Mouse (Mus musculus): ENCODE data around the gene Frmpd1. TPM values are rescaled to one million over a fixed set of nuclear protein-coding genes. Genes with fewer than 3 reads are reported as not detected.
A peak's percentile ranks its signal among the peaks of the same experiment; 100 is the strongest.

Frmpd1 gene
- polyA plus RNA-seq, 1 experiment from 2014 or later: 1.1 TPM

DNA sequence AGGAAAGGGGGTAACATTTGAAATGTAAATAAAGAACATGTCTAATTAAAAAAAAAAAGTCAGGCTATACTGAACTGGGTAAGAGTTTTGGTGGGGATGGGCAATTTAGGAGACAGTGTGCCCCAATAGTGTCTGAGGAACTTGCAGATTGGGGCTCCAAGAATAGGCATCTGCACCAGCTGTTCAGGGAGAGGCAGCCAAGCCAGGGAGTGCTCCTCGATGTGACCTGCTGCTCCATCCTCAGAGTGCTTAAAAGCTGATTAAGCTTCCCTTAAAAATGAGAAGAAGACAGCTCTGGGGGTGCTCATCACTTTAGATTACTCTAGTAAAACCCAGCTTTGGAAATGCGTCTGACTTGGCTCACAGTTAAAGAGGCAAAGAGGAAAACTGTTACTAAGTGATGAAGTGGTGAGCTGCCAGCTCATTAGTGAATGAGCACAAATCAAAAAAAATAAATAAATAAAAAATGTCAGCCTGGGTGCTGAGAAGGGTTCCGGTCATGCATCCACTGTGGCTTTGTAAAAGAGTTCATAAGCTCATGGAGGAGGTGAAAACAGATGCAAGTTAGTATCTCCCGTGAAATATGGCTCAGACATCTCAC lies 74.7 kb downstream of the Frmpd1 start:
- Histone ChIP-seq H3K4me2 (replicated peaks; ENCODE audit: low read depth) (no peak overlapping the region), H3K27ac (replicated peaks) (no peak overlapping the region), H3K9ac (ENCODE audit: low read length) (no peak overlapping the region), H3K27me3 (ENCODE audit: control insufficient read depth, insufficient read depth, low read length) (no peaks in the 10 kb centered on the region), H3K36me3 (ENCODE audit: control insufficient read depth, insufficient read depth, low read length) (no peaks in the 10 kb centered on the region), H3K4me3 (ENCODE audit: low read depth, low read length) (no peak overlapping the region), H3K4me1 (replicated peaks; ENCODE audit: control insufficient read depth, insufficient read depth) (0 out of 2 replicates have a peak, but pooled peaks cover 3% of the 10 kb centered on the region), H3K9me3 (ENCODE audit: control insufficient read depth, low read length) (no peaks in the 10 kb centered on the region)
- no peak for DNase-seq (ENCODE audit: low spot score)
- TF ChIP-seq CTCF (IDR thresholded peaks at IDR 0.05; ENCODE audit: low read depth): no peak
- TF ChIP-seq EP300 (optimal IDR thresholded peaks at IDR 0.05): no peak
- no peak for ATAC-seq (ENCODE audit: low FRiP score, low TSS enrichment)
- 49% methylated on average over 4 of the region's 4 CpGs for WGBS

DNA sequence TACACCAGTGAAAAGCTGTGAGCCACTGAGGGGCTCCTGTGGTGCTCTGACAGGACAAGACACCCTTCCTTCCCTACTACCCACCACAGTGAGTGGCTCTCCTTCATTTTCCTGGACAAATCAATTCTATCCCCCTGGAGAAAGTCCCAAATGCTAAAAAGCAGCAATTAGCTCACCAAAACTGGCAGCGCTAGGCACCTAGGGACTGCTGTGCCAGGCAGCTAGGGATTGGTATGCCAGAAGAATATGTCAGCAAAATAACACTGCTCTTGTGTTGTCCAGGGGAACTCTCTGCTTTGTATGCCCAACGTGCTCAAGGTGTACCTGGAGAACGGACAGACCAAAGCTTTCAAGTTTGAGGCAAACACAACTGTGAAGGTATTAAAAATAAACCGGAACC lies 76.9 kb downstream of the Frmpd1 start:
- Histone ChIP-seq H3K4me2 (replicated peaks; ENCODE audit: low read depth) (no peak overlapping the region), H3K36me3 (ENCODE audit: control insufficient read depth, insufficient read depth, low read length) (no peaks in the 10 kb centered on the region), H3K27me3 (ENCODE audit: control insufficient read depth, insufficient read depth, low read length) (no peaks in the 10 kb centered on the region), H3K4me1 (replicated peaks; ENCODE audit: control insufficient read depth, insufficient read depth) (no peaks in the 10 kb centered on the region), H3K4me3 (ENCODE audit: low read depth, low read length) (no peak overlapping the region), H3K9me3 (ENCODE audit: control insufficient read depth, low read length) (no peaks in the 10 kb centered on the region), H3K9ac (ENCODE audit: low read length) (no peak overlapping the region), H3K27ac (replicated peaks) (no peak overlapping the region)
- ATAC-seq (ENCODE audit: low FRiP score, low TSS enrichment): no peak
- DNase-seq (ENCODE audit: low spot score): no peak
- TF ChIP-seq EP300 (optimal IDR thresholded peaks at IDR 0.05) (no peak), CTCF (IDR thresholded peaks at IDR 0.05; ENCODE audit: low read depth) (no peak)
- 83% methylated on average over 4 of the region's 4 CpGs for WGBS

DNA sequence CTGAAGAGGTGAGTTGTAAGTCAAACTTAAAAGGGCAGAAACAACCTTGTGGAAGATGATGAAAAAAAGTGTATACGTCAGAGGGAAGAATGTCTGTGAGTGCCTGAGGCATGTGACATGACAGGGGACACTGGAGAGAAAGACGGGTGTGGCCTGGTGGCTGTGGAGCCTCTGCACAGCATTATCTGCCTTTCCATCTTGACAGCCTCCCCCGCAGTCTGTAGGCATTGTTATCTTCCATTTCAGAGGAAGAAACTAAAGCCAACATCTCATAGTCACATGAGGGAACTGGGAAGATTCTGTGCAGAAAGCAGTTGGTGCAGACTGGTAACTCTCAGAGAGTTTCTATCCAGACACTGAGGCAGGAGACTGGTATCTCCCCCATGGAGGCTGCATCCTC lies 83.2 kb downstream of the Frmpd1 start:
- Histone ChIP-seq H3K27ac (replicated peaks) (no peak overlapping the region), H3K4me3 (ENCODE audit: low read depth, low read length) (no peak overlapping the region), H3K9me3 (ENCODE audit: control insufficient read depth, low read length) (no peaks in the 10 kb centered on the region), H3K9ac (ENCODE audit: low read length) (no peak overlapping the region), H3K36me3 (ENCODE audit: control insufficient read depth, insufficient read depth, low read length) (no peaks in the 10 kb centered on the region), H3K4me1 (replicated peaks; ENCODE audit: control insufficient read depth, insufficient read depth) (no peaks in the 10 kb centered on the region), H3K27me3 (ENCODE audit: control insufficient read depth, insufficient read depth, low read length) (no peaks in the 10 kb centered on the region), H3K4me2 (replicated peaks; ENCODE audit: low read depth) (no peak overlapping the region)
- TF ChIP-seq EP300 (optimal IDR thresholded peaks at IDR 0.05) (no peak), CTCF (IDR thresholded peaks at IDR 0.05; ENCODE audit: low read depth) (no peak)
- ATAC-seq (ENCODE audit: low FRiP score, low TSS enrichment) (no peak), DNase-seq (ENCODE audit: low spot score) (no peak)
- 49% methylated on average over 3 of the region's 3 CpGs for WGBS

DNA sequence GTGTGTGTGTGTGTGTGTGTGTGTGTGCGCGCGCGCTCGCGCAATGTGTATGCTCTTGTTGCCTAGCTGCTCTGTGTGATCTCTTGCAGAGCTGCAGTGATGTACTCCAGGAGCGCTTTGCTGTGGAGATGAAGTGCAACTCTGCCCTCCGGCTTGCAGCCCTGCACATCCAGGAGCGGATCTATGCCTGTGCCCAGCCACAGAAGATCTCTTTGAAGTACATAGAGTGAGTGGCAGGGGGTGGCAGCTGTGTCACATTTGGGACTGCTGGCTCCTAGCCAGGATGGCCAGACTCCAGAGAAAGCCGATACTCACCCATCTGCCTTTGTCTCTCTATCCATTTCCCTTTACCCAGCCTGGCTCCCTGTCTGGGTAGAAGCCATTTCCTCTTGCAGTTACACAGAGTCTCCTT lies 86.4 kb downstream of the Frmpd1 start:
- Histone ChIP-seq H3K4me3 (ENCODE audit: low read depth, low read length) (no peak overlapping the region), H3K36me3 (ENCODE audit: control insufficient read depth, insufficient read depth, low read length) (no peaks in the 10 kb centered on the region), H3K9me3 (ENCODE audit: control insufficient read depth, low read length) (no peaks in the 10 kb centered on the region), H3K27me3 (ENCODE audit: control insufficient read depth, insufficient read depth, low read length) (no peaks in the 10 kb centered on the region), H3K27ac (replicated peaks) (no peak overlapping the region), H3K9ac (ENCODE audit: low read length) (no peak overlapping the region), H3K4me2 (replicated peaks; ENCODE audit: low read depth) (no peak overlapping the region), H3K4me1 (replicated peaks; ENCODE audit: control insufficient read depth, insufficient read depth) (no peaks in the 10 kb centered on the region)
- TF ChIP-seq EP300 (optimal IDR thresholded peaks at IDR 0.05): no peak
- TF ChIP-seq CTCF (IDR thresholded peaks at IDR 0.05; ENCODE audit: low read depth): no peak
- ATAC-seq (ENCODE audit: low FRiP score, low TSS enrichment) (peak; percentile 65; the same call in 1 of the 2 replicates), DNase-seq (ENCODE audit: low spot score) (peak; percentile 29)
- WGBS: 76% methylated on average over 10 of the region's 10 CpGs

DNA sequence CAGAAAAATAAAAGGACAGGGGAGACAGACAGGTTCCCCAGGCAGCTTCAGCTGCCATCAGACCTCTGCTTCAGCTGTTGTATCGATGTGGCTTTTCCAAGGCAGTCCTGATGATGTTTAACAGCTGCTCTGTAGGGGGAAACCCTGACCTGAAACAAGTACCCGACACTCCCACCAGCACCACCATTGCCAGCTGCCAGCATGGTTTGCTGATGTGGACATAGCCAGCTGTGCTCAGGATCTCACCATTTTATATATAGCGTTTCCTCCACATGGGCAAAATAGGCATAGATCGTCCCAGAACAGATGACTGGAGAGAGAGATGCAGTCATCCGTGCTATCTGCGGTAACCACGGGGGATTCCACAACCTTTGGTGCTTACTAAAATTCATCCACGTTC lies 91.1 kb downstream of the Frmpd1 start:
- TF ChIP-seq CTCF (IDR thresholded peaks at IDR 0.05; ENCODE audit: low read depth) (no peak), EP300 (optimal IDR thresholded peaks at IDR 0.05) (no peak)
- WGBS: 79% methylated on average over 8 of the region's 8 CpGs
- Histone ChIP-seq H3K9me3 (ENCODE audit: control insufficient read depth, low read length) (no peaks in the 10 kb centered on the region), H3K4me3 (ENCODE audit: low read depth, low read length) (no peak overlapping the region), H3K4me2 (replicated peaks; ENCODE audit: low read depth) (no peak overlapping the region), H3K4me1 (replicated peaks; ENCODE audit: control insufficient read depth, insufficient read depth) (no peaks in the 10 kb centered on the region), H3K9ac (ENCODE audit: low read length) (no peak overlapping the region), H3K27ac (replicated peaks) (no peak overlapping the region), H3K36me3 (ENCODE audit: control insufficient read depth, insufficient read depth, low read length) (no peaks in the 10 kb centered on the region), H3K27me3 (ENCODE audit: control insufficient read depth, insufficient read depth, low read length) (no peaks in the 10 kb centered on the region)
- no peak for ATAC-seq (ENCODE audit: low FRiP score, low TSS enrichment)
- DNase-seq (ENCODE audit: low spot score): no peak

DNA sequence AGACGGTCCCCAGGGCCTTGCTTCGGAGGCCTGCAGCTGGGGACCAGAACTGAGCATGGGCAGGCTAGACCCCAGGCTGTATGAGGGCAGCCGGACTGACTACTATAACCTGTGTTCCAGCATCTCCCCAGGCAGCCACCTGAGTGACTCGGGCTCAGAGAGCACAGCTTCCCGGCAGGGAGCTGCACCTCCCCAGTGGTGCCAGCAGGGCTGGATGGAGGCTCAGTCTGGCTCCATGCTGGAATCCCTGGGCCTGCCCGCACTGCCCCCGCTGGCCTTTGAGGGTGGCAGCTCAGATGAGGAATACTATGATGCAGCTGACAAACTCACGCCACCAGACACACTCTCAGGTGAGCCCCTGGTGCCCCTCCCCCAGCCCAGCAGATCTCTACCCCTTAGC lies 94.6 kb downstream of the Frmpd1 start:
- no peaks in the 10 kb centered on the region for H3K27me3 ChIP-seq (ENCODE audit: control insufficient read depth, insufficient read depth, low read length)
- H3K27ac ChIP-seq (replicated peaks): no peak overlapping the region
- 52% methylated on average over 8 of the region's 8 CpGs for WGBS
- peak; percentile 66 for ATAC-seq (ENCODE audit: low FRiP score, low TSS enrichment)
- no peaks in the 10 kb centered on the region for H3K4me1 ChIP-seq (replicated peaks; ENCODE audit: control insufficient read depth, insufficient read depth)
- H3K36me3 ChIP-seq (ENCODE audit: control insufficient read depth, insufficient read depth, low read length): no peaks in the 10 kb centered on the region
- no peak overlapping the region for H3K4me3 ChIP-seq (ENCODE audit: low read depth, low read length)
- H3K4me2 ChIP-seq (replicated peaks; ENCODE audit: low read depth): no peak overlapping the region
- H3K9ac ChIP-seq (ENCODE audit: low read length): no peak overlapping the region
- H3K9me3 ChIP-seq (ENCODE audit: control insufficient read depth, low read length): no peaks in the 10 kb centered on the region
- TF ChIP-seq EP300 (optimal IDR thresholded peaks at IDR 0.05): no peak
- peak; percentile 52 for TF ChIP-seq CTCF (IDR thresholded peaks at IDR 0.05; ENCODE audit: low read depth)
- peak; percentile 45 for DNase-seq (ENCODE audit: low spot score)

Data from stomach, postnatal 0 days (tissue).